Mouse (Mus musculus) frontal cortex, adult (tissue): ENCODE measurements around the gene H2-Ob.

ENCODE experiments used
- ATAC-seq: cut with Nextera tagmentation; 2 replicates; pipeline ENCODE4 v1.9.2; 2017; ENCODE audit warnings: mild to moderate bottlenecking, moderate library complexity, mixed read lengths; ENCODE audit not compliant: low TSS enrichment

The H2-Ob gene

DNA sequence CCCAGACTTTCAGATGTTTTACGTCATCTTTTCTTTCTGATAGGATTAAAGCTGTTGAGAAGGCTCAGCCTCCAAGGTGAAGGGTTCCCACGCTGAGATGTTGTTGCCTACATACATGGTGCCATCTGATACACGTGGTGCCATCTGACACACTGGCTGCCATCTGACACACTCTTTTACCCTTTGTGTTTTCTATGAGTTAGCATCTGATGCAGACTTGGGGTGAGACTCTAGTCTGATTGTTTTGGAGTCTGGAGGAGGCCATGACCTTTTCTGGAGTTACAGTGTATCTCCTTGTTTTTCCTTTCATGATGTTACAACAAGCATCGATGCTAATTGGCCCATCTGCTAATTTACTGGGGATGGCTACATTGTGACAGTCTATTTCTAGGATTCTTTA, 6.0 kb downstream of the H2-Ob start:
- ATAC-seq, result no peak

GRCm38 (mm10) chr17:34247047-34247446, 8.3 kb downstream of the H2-Ob start:
- no peak for ATAC-seq

DNA sequence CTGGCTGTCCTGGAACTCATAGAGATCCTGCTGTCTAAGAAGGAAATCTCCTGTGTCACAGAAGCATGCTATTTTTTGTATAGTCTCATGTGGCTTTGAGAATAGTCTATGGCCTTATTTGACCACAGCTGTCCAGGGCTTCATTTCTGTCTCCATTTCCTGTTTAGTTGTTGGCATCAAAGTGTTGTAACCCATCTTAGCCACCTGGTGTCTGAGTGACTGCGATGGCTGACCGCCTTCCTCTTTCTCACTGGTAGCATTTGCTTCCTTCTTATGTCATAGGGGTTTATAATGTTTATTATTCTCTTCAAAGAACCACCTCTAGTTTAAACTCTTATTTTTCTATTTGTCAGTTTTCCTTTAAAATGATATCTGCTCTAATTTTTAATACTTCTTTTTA, 10.1 kb downstream of the H2-Ob start:
- ATAC-seq, result no peak

DNA sequence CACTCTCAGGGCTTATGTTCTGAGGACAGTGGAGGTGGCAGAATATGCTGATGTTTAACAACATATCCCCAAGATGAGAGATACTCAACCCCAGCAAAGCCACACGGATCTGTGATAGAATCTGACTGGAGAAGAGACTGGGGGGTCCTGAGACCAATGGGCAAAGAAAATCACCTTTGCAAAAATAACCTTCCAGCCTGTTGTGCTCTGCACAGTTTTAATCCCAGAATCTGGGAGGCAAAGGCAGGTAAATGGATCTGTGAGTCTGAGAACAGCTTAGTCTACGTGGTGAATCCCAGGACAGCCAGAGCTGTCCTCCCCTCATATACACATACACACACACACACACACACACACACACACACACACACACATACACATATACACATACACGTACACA, 10.7 kb downstream of the H2-Ob start:
- no peak for ATAC-seq

- no peak for ATAC-seq
Measured at GRCm38 (mm10) chr17:34249878-34250277, 11.2 kb downstream of the H2-Ob start.

DNA sequence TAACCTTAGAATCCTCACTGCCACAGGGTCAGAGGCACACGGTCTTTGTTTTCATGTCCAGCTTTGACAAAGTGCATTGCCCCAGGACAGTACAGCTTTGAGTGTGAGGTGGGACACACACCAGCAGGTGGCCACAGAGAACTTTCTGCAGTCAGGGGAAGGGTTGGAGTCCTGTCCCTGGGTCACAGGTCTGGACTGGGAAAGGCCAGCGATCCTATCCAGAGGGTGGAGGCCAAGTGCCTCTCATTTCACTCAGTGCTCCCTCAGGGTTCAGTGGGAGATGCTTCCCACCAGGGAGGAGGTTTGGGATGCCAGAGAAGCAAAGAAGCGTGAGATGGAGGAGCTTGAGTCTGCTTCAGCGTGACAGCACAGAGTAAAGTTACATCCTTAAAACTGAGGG, 13.0 kb downstream of the H2-Ob start:
- ATAC-seq, result no peak

- ATAC-seq, result no peak
Measured at GRCm38 (mm10) chr17:34256501-34256900, 17.8 kb downstream of the H2-Ob start.

DNA sequence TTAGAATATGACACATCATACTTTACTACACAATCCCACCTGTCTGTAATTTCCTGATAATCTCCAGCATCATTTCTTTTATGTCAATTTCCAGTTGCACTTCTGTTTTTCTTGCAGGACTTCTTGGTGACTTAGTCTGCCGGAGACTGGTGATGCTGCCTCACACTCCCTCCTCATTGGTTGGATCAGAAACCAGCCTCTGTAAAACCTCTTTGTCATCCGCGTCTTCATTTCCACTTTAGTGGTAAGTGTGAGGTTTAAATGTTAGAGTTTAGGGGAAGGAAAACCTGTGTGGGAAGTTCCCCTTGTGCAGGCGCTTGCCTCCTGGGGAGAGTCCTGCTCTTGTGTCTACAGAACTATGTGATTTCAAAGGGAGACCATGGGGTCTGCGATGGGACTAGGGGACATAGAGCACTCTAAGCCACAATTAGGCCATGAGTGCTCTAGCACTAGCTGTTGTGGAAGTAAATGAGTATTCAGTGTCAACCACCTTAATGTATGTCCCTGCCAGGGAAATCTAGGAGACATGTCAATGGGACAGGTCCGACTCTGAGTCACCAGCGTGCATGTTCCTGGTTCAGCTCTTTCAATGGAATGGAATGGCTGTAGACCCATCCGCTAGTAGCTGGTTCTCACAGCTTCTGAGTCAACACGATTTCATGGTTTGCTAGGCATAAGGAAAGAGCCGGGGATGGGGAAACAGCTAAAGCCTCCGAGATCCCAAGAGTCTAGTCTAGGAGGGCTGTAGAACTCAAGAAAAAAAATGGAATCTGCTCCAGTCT, 19.1 kb downstream of the H2-Ob start, which contains the start of gene H2-Ab1:
Gene H2-Ab1 (plus strand): TSS at position 96 of the 782 bp plus-strand sequence.
- ATAC-seq, result peak; percentile 80

DNA sequence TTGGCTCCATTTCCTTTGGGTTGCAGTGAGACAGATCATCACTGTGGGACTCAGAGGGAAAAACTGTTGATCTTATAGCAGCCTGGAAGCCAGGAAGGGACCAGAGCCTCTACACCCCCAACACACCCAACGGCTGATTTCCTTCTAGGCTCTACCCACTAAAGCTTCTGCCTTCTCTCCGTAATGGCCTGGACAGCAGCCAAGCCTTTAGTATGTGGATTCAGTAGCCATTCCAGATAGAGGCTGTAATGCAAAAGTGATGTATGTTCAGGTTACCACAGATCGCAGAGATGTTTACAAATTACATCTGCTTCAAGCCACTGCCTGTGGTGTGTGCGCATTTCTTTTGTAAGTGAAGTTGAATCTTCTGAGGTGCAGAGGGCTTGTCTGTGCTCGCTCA, 21.8 kb downstream of the H2-Ob start:
- ATAC-seq, result no peak

GRCm38 (mm10) chr17:34261502-34261901, 22.8 kb downstream of the H2-Ob start:
- ATAC-seq, result peak; percentile 56; the same call in 1 of the 2 replicates

DNA sequence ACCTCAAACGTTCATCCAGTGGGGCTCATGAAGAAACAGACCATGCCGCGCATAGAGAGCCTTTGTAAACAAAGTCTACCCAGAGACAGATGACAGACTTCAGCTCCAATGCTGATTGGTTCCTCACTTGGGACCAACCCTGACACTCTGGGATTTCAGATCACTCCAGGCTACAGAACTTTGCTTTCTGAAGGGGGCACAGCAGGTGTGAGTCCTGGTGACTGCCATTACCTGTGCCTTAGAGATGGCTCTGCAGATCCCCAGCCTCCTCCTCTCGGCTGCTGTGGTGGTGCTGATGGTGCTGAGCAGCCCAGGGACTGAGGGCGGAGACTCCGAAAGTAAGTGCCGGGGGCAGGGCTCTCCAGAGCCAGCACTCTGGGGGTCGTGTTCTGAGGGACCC, 24.4 kb downstream of the H2-Ob start:
- peak; percentile 98 for ATAC-seq

DNA sequence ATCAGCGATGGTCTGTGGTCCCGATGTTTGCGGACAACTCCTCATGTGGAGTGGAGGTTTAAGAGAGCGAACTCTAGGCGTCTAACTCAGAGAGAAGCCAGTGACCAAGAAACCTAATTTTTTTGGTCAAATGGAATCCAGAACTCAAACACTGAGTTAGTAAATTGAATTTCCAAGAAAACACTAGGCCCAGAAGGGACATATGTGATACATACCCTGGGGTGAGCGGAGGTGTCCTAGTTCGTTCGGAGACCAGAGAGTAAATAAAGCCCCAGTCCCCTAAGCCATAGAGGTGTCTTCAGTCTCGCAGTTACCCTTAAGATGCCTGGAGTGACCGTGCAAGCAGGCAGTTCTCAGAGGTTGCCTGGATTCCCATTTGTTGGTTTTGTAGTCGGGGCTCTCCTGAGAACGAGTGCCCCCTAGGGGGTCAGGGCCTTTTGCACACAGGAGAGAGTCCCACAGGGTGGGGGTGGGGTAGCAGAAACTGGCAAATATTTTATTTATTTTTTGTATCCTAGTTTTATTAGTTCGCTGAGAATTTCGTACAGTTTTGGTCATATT, 25.2 kb downstream of the H2-Ob start:
- no peak for ATAC-seq

- no peak for ATAC-seq
Measured at GRCm38 (mm10) chr17:34264452-34265351, 26.0 kb downstream of the H2-Ob start.

DNA sequence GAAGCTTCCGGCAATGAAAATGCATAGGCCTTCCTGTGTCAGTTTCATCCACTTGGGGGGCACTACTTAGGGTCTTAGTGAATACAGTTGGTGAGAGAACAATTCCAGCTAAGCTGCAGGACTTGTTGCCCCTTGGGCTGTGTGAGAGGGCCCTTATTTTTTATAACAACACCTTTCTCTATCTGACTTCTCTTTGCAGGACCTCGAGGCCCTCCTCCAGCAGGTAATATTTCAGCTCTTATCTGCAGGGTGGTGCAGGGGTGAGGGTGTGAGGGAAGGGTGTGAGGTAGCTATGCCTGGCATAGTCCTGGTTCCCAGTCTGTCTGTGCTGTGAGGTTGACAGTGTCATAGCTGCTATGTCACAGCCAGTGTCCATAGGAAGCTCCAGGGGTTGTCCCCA, 29.6 kb downstream of the H2-Ob start:
- ATAC-seq, result no peak

DNA sequence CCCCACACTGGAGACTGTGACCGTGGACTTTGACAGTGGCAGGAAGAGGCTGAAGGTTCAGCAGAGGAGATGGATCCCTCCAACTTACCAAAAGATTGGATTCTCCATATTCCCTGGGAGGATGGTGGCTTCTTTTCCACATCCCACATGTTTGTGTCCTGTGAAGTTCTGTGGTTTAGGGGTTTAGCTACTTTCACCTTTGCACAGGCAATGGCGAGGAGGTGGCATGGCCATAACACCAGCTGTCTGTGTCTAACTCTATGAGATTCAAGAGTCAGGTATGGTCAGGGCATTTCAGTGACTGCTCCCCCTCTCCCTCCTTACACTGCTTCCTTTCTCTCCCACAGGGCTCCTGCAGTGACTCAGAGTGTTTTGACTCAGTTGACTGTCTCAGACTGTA, 30.0 kb downstream of the H2-Ob start:
- ATAC-seq, result no peak

- no peak for ATAC-seq
Measured at GRCm38 (mm10) chr17:34269817-34270216, 31.1 kb downstream of the H2-Ob start.

DNA sequence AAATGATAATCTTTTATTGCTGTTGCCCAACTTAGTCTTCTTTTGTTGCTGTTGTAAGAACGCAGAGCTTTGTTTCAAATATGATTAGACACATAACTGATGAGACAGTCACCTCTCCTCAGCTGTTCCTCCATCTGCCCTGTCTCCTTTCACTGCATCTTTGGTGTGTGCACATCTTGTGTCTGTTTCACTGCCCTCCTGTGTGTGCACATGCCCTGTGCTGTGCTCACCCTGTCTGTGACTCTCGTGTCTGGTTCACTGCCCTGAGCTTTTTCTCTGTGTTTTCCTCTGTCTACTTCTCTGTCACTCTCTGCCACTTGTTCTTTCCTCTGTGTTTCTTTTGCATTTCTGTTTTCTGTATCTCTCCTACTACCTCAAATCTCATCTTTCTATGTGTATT, 31.5 kb downstream of the H2-Ob start:
- no peak for ATAC-seq

DNA sequence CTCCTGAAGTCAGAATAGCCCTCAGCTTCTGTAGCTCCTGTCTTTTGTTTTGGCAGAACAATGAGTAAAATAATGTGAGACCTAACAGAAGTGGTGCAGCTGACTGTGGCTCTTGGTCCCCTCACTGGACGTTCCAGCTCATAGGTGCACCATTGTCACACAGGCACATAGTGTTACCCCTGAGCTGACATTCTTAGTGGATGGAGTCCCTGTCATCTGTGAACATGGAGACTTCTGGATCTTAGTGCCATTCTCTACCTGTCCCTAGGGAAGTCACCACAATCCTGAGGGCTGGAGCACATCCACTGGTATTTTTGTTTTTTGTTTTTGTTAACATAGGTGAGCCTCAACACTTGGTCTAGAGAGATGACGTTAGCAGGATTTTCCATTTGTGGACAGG, 32.2 kb downstream of the H2-Ob start:
- no peak for ATAC-seq

- no peak for ATAC-seq
Measured at GRCm38 (mm10) chr17:34272102-34272501, 33.4 kb downstream of the H2-Ob start.

DNA sequence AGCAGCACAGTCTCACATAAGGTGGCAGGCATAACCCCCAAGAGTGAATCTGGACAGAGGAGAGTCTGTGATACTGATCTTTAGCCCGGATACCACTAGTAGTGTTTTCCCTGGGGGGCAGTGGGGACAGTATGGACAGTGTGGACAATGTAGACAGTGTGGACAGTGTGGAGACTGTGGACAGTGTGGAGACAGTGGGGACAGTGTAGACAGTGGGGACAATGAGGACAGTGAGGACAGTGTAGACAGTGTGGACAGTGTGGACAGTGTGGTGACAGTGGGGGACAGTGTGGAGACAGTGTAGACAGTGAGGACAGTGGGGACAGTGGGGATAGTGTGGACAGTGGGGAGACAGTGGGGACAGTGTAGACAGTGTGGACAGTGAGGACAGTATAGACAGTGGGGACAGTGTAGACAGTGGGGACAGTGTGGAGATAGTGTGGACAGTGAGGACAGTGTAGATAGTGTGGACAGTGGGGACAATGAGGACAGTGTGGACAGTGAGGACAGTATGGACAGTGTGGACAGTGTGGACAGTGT, 41.9 kb downstream of the H2-Ob start:
- ATAC-seq, result no peak

DNA sequence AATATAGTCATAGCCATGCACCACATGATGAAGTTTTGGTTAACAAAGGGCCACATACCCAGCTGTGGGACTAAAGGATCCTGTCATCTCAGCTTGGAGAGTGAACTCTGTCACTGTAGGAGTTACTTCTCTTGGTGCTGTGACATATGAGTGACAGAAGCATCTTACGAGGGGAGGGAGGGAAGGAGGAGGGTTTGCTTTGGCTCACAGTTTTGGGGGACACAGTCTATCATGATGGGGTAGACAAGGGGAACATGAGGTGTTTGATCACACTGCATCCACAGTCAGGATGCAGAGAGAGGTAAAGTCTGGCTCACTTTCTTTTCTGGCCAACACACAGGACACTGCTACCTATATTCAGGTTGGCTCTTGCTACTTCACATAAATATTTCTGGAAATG, 43.1 kb downstream of the H2-Ob start:
- ATAC-seq, result no peak

- ATAC-seq, result no peak
Measured at GRCm38 (mm10) chr17:34285371-34285770, 46.7 kb downstream of the H2-Ob start.
